Mouse (Mus musculus): ENCODE measurements around the gene Fcgr3.

- TF ChIP-seq MAX (IDR thresholded peaks at IDR 0.05): no peak
- no peak for TF ChIP-seq CTCF (IDR thresholded peaks at IDR 0.05; ENCODE audit: control insufficient read depth, insufficient read depth, insufficient read length)
These were observed 58.4 kb downstream of the Fcgr3 start for GRCm38 (mm10) chr1:171006335-171006734.

Measured in C2C12 (cell line).